Mouse (Mus musculus) heart, embryonic 13.5 days (tissue): ENCODE measurements around the gene Cct2. TPM values are rescaled to one million over a fixed set of nuclear protein-coding genes. Genes with fewer than 3 reads are reported as not detected.

Experiments
- ATAC-seq: fragments of 200-750 bp; cut with Nextera tagmentation; 2 replicates; pipeline ENCODE4 v1.8.0; 2017; ENCODE audit warnings: moderate TSS enrichment; ENCODE audit not compliant: insufficient number of reproducible peaks, low FRiP score, low TSS enrichment; ENCODE audit errors: extremely low read depth
- H3K27ac ChIP-seq: fragments of 300-500 bp; sonication (generic); replicated peaks from 2 replicates; pipeline ENCODE4 v1.5.1; 2015; ENCODE audit warnings: moderate library complexity, mild to moderate bottlenecking, inconsistent platforms
- H3K27me3 ChIP-seq: fragments of 300-500 bp; sonication (generic); replicated peaks from 2 replicates; pipeline ENCODE4 v1.6.1; 2015; ENCODE audit warnings: mild to moderate bottlenecking, inconsistent platforms
- H3K36me3 ChIP-seq: fragments of 300-500 bp; sonication (generic); 2 replicates; pipeline ENCODE4 v1.6.1; 2015; ENCODE audit warnings: mild to moderate bottlenecking, inconsistent platforms
- H3K4me1 ChIP-seq: fragments of 300-500 bp; sonication (generic); 2 replicates; pipeline ENCODE4 v1.6.1; 2015; ENCODE audit warnings: inconsistent platforms
- H3K4me2 ChIP-seq: fragments of 300-500 bp; sonication (generic); 2 replicates; pipeline ENCODE4 v1.6.1; 2015; ENCODE audit warnings: inconsistent platforms, mild to moderate bottlenecking, moderate library complexity
- H3K4me3 ChIP-seq: fragments of 300-500 bp; sonication (generic); 2 replicates; pipeline ENCODE4 v1.5.1; 2015; ENCODE audit warnings: moderate library complexity, mild to moderate bottlenecking, inconsistent platforms
- H3K9ac ChIP-seq: fragments of 300-500 bp; sonication (generic); 2 replicates; pipeline ENCODE4 v1.6.1; 2015; ENCODE audit warnings: inconsistent platforms, mild to moderate bottlenecking, moderate library complexity
- H3K9me3 ChIP-seq: fragments of 300-500 bp; sonication (generic); 2 replicates; pipeline ENCODE4 v1.6.1; 2016; ENCODE audit warnings: inconsistent platforms
- WGBS: fragments of 180-500 bp; shearing (Covaris S2); methylation state at CpG from one replicate; pipeline ENCODE4 v1.1.7; 2015; ENCODE audit warnings: mixed read lengths; 5-methylcytosine and 5-hydroxymethylcytosine counted together
- polyA plus RNA-seq: library from polyadenylated mRNA; unstranded; fragments of >200 nt; fragmentation: Nextera tagmentation; extraction: Ambion mirVana; gene quantifications from 2 replicates; pipeline ENCODE4 v1.2.1, GENCODE M21; 2015

Gene Cct2
- polyA plus RNA-seq, 1 experiment from 2014 or later: 171 TPM

DNA sequence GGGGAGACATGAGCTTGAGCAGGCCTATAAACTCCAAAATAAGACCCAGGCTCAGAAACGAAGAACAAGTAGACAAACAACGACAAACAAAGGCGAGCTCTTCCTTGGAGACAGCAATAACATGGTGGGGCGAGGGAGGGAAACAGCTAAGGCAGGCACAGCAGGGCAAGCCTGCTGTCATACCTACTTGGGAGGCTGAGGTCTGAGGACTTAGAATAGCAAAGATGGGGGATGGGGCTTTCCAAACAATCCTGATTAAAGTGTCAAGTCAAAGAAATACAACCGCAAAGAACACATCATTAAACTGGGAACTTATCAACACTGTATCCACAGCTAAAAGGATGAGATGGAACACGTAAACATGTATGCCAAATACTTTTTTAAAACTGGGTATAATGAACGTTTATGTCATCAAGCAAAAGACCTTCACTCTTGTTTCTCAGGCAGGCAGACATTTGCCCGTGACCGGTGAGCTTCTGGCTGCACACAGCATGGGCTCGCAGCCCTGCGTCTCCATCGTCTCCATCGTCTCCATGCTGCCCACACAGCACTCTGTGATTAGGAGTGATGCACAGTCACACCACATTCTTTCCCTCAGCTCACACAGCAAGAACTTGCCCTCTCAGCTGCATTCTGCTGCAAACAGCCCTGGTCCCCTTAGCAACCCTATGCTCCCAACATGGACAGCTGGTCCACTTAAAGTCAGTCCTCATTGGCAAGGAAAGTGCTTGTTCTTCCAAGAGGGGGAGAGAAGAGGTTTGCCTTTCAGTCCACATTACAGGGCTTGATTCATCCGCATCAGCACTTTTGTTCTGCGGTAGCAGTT, 31.1 kb upstream of the Cct2 start:
- Histone ChIP-seq H3K27ac (peak overlapping the region; percentile 70), H3K36me3 (peaks cover 43% of the 10 kb centered on the region), H3K4me1 (peaks cover 31% of the 10 kb centered on the region), H3K4me3 (no peak overlapping the region), H3K9me3 (no peaks in the 10 kb centered on the region), H3K27me3 (no peaks in the 10 kb centered on the region), H3K4me2 (peak overlapping the region; percentile 38), H3K9ac (peak overlapping the region; percentile 50)
- ATAC-seq: no peak
- WGBS: 32% methylated on average over 15 of the region's 15 CpGs

DNA sequence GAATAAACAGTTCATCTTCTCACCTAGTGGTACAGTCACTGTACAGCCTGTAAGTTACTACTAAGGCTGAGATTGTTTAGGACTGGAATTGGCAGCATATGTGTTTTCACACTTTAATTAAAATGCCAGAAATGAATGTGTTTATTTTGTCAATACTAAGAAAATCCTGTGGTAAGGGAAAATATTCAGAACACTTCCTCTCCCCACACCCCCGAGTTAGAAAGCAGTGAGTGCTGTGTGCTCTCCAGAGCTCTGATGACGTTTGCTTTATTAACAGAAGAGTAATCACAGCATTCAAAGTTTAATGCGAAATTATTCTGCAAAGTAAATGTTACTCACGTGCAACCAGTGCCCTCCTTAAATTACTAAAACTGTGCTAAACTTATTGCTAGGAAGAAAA, 26.0 kb upstream of the Cct2 start:
- Histone ChIP-seq H3K27me3 (no peaks in the 10 kb centered on the region), H3K4me3 (no peak overlapping the region), H3K9me3 (no peaks in the 10 kb centered on the region), H3K36me3 (peaks cover 66% of the 10 kb centered on the region), H3K9ac (no peak overlapping the region), H3K4me2 (no peak overlapping the region), H3K4me1 (peaks cover 17% of the 10 kb centered on the region), H3K27ac (no peak overlapping the region)
- no peak for ATAC-seq
- 73% methylated on average over 4 of the region's 4 CpGs for WGBS

- 76% methylated on average over 2 of the region's 2 CpGs for WGBS
- no peak overlapping the region for H3K4me3 ChIP-seq
- H3K36me3 ChIP-seq: peaks cover 87% of the 10 kb centered on the region
- peak overlapping the region; percentile 48; the same call in 1 of the 2 replicates for H3K27ac ChIP-seq
- no peak for ATAC-seq
- H3K27me3 ChIP-seq: no peaks in the 10 kb centered on the region
- peaks cover 9% of the 10 kb centered on the region; the same call in 1 of the 2 replicates for H3K4me1 ChIP-seq
- H3K9me3 ChIP-seq: no peaks in the 10 kb centered on the region
- no peak overlapping the region for H3K9ac ChIP-seq
- no peak overlapping the region for H3K4me2 ChIP-seq
Measured at GRCm38 (mm10) chr10:117081914-117082359, 18.3 kb upstream of the Cct2 start.

- H3K9me3 ChIP-seq: no peaks in the 10 kb centered on the region
- no peaks in the 10 kb centered on the region for H3K27me3 ChIP-seq
- no peak overlapping the region for H3K4me3 ChIP-seq
- H3K27ac ChIP-seq: no peak overlapping the region
- 83% methylated on average over 4 of the region's 4 CpGs for WGBS
- ATAC-seq: no peak
- no peak overlapping the region for H3K9ac ChIP-seq
- peaks cover 9% of the 10 kb centered on the region; the same call in 1 of the 2 replicates for H3K4me1 ChIP-seq
- no peak overlapping the region for H3K4me2 ChIP-seq
- peaks cover 88% of the 10 kb centered on the region for H3K36me3 ChIP-seq
Measured at GRCm38 (mm10) chr10:117081326-117081725, 17.7 kb upstream of the Cct2 start.

DNA sequence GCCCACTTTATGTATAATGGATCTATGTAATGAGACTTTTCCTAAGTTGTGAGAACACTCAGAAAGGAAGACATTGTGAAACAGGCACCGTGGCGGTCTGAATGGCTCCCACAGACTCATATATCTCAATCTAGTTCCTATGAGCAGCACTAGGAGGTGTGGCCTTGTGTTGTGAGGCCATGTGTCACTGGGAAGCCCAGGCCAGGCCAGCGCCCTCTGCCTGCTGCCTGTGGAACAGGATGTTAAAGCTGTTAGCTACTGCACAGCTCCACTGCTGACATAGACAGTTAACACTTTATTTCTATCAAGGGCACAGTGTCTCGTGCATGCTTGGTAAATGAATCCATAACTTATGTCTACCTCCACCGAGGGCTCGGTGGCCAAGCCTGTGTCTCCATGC, 14.7 kb upstream of the Cct2 start:
- peaks cover 87% of the 10 kb centered on the region for H3K36me3 ChIP-seq
- WGBS: 75% methylated on average over 6 of the region's 6 CpGs
- ATAC-seq: no peak

DNA sequence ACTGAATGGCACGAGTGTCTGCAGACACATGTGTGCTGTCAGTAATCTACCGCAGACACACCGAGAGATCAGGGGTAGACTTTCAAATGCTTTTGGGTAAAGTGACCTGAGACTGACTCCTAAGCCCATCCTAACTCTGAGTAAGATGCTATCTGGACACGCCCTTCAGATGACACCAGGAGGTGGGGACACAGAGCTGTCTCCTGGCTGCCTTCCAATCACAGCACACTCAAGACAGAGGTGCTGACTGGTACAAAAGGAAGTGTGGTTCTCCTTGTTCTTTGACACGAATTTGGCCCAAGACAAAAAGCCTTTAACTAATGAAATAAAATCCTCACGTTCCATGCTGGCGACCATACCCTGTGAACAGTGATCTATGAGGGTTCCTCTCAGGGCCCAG, 9.6 kb upstream of the Cct2 start:
- Histone ChIP-seq H3K36me3 (peaks cover 88% of the 10 kb centered on the region), H3K27ac (peak overlapping the region; percentile 42; the same call in 1 of the 2 replicates), H3K9me3 (no peaks in the 10 kb centered on the region), H3K4me1 (peaks cover 18% of the 10 kb centered on the region), H3K4me2 (no peak overlapping the region), H3K27me3 (no peaks in the 10 kb centered on the region), H3K4me3 (no peak overlapping the region), H3K9ac (peak overlapping the region; percentile 37; the same call in 1 of the 2 replicates)
- no peak for ATAC-seq
- 51% methylated on average over 7 of the region's 7 CpGs for WGBS

More for the DNA sequence above, 14.7 kb upstream of the Cct2 start:
- no peak overlapping the region for H3K4me3 ChIP-seq
- H3K9me3 ChIP-seq: no peaks in the 10 kb centered on the region
- no peaks in the 10 kb centered on the region for H3K27me3 ChIP-seq
- no peak overlapping the region for H3K4me2 ChIP-seq
- no peak overlapping the region for H3K9ac ChIP-seq
- H3K4me1 ChIP-seq: peaks cover 21% of the 10 kb centered on the region
- no peak overlapping the region for H3K27ac ChIP-seq

- WGBS: 72% methylated on average over 18 of the region's 18 CpGs
- no peak for ATAC-seq
- H3K36me3 ChIP-seq: peaks cover 79% of the 10 kb centered on the region
Measured at GRCm38 (mm10) chr10:117072191-117072888, 8.7 kb upstream of the Cct2 start.

GRCm38 (mm10) chr10:117069109-117069508, 5.5 kb upstream of the Cct2 start:
- H3K4me3 ChIP-seq: no peak overlapping the region
- H3K4me2 ChIP-seq: no peak overlapping the region
- no peak overlapping the region for H3K9ac ChIP-seq
- H3K9me3 ChIP-seq: no peaks in the 10 kb centered on the region
- H3K36me3 ChIP-seq: peaks cover 51% of the 10 kb centered on the region
- H3K4me1 ChIP-seq: peaks cover 27% of the 10 kb centered on the region
- 92% methylated on average over 3 of the region's 3 CpGs for WGBS
- ATAC-seq: no peak
- H3K27me3 ChIP-seq: no peaks in the 10 kb centered on the region
- H3K27ac ChIP-seq: no peak overlapping the region

More at GRCm38 (mm10) chr10:117072191-117072888, 8.7 kb upstream of the Cct2 start:
- Histone ChIP-seq H3K4me1 (peaks cover 21% of the 10 kb centered on the region), H3K4me2 (no peak overlapping the region), H3K27me3 (no peaks in the 10 kb centered on the region), H3K27ac (no peak overlapping the region; the same call in 1 of the 2 replicates), H3K4me3 (no peak overlapping the region), H3K9me3 (no peaks in the 10 kb centered on the region), H3K9ac (no peak overlapping the region)

GRCm38 (mm10) chr10:117064076-117064475, 462 bp upstream of the Cct2 start:
- Histone ChIP-seq H3K4me1 (peaks cover 29% of the 10 kb centered on the region), H3K4me3 (peak overlapping the region; percentile 71), H3K4me2 (peak overlapping the region; percentile 97), H3K27me3 (no peaks in the 10 kb centered on the region), H3K27ac (peak overlapping the region; percentile 68), H3K9me3 (no peaks in the 10 kb centered on the region), H3K36me3 (peaks cover 35% of the 10 kb centered on the region), H3K9ac (peak overlapping the region; percentile 87)
- no peak for ATAC-seq
- WGBS: 6% methylated on average over 7 of the region's 7 CpGs

DNA sequence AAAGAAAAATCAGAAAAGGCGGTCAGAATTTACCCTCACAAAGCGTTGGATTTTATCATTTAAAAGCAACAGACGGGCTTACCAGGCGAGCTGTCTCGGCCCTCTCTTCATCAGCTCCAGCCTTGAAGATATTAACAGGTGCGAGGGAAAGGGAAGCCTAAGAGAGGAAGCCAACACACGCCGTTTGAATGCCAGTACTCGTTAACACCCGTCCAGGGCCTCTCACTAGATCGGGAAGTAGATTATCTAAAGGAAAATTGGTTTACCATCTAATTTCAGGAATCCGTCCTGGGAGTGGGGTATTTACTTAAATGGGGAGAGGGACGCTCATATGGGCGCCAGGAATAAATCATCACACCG, 740 bp downstream of the Cct2 start:
- Histone ChIP-seq H3K4me2 (peak overlapping the region; percentile 97), H3K36me3 (peaks cover 43% of the 10 kb centered on the region), H3K9me3 (no peaks in the 10 kb centered on the region), H3K27me3 (no peaks in the 10 kb centered on the region), H3K4me1 (peaks cover 33% of the 10 kb centered on the region), H3K9ac (peak overlapping the region; percentile 87), H3K4me3 (peak overlapping the region; percentile 71), H3K27ac (peak overlapping the region; percentile 76)
- ATAC-seq: no peak
- WGBS: 2% methylated on average over 15 of the region's 15 CpGs

GRCm38 (mm10) chr10:117055668-117056067, 7.9 kb downstream of the Cct2 start:
- ATAC-seq: no peak
- Histone ChIP-seq H3K36me3 (peaks cover 100% of the 10 kb centered on the region), H3K9ac (no peak overlapping the region), H3K4me1 (peaks cover 13% of the 10 kb centered on the region), H3K27me3 (no peaks in the 10 kb centered on the region), H3K4me3 (no peak overlapping the region), H3K4me2 (no peak overlapping the region), H3K27ac (no peak overlapping the region), H3K9me3 (no peaks in the 10 kb centered on the region)
- 86% methylated on average over 4 of the region's 4 CpGs for WGBS
